Mouse (Mus musculus): Measurements from ENCODE around the gene Ceacam14.

The Ceacam14 gene

DNA sequence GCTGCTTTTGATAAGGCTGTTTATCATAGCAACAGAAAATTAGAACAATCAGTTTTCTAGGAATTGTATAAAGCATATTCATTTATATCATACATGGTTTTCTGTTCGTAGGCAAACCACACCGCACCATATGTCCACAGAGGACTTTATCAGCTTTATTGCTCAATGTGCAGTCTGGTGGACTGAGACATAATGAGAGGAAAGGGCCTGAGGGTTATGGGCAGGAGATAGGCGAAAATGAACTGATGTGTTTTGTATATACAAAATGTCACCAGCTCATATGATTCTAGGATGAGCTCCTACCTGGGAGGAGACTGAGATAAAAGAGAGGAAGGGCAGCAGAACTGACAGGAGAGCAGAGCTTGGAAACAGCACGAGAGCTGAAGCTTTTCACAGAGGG is at the start of gene Ceacam14:
Gene Ceacam14 (plus strand): TSS at position 301 of the 400 bp plus-strand sequence.
- no peak for DNase-seq

Measured in thymus, postnatal 25 days (tissue).